Mouse (Mus musculus): ENCODE data around the gene Prkch.

- no peak for TF ChIP-seq CTCF (IDR thresholded peaks at IDR 0.05; ENCODE audit: control insufficient read depth, insufficient read depth, insufficient replicate concordance, low read depth, low read length)
- no peak for TF ChIP-seq POLR2A (IDR thresholded peaks at IDR 0.05; ENCODE audit: control insufficient read depth, low read depth, low read length)
These were observed 36.3 kb upstream of the Prkch start for GRCm38 (mm10) chr12:73548259-73548658.
